Mouse (Mus musculus) megakaryocyte-erythroid progenitor cell, adult 5-6 weeks (primary cell): Measurements from ENCODE around the gene Ppil4. TPM values are rescaled to one million over a fixed set of nuclear protein-coding genes. Genes with fewer than 3 reads are reported as not detected.
A peak's percentile ranks its signal among the peaks of the same experiment; 100 is the strongest.
"Not testable (repeated sequence)": the region's sequence is repeated elsewhere in the genome, so short reads cannot be mapped to it uniquely, and the experiment has no call there.

ENCODE experiments used
- ATAC-seq: replicated peaks from 2 replicates; pipeline ENCODE4 v1.8.0; 2016; ENCODE audit warnings: mild to moderate bottlenecking, inconsistent platforms; ENCODE audit not compliant: severe bottlenecking, poor library complexity, low FRiP score, low TSS enrichment
- total RNA-seq, 2 experiments: library from RNA; stranded (forward) in 1 of 2; stranded (reverse) in 1 of 2; fragments of 200-1000, 215-1000 nt in 1 of 2; fragments of >200 nt in 1 of 2; fragmentation: Nextera tagmentation in 1 of 2; gene quantifications; 2 replicates each; pipeline ENCODE4 v1.2.3; 2014 to 2017

Ppil4 gene
- total RNA-seq (2014; fragmentation: Nextera tagmentation) (34.5 and 36.4 TPM in 2 replicates), total RNA-seq (2017) (111 and 112 TPM in 2 replicates)

- peak; percentile 94 for ATAC-seq
Measured at GRCm38 (mm10) chr10:7792751-7793385, at the start of gene Ppil4, which contains the start of gene Ginm1. TSS of gene Ppil4 (plus strand) at chr10:7792891. TSS of gene Ginm1 (minus strand) at chr10:7792824.

- ATAC-seq, result not testable (repeated sequence)
Measured at GRCm38 (mm10) chr10:7745528-7745927, 47.2 kb upstream of the Ppil4 start.

GRCm38 (mm10) chr10:7748752-7749151 is 43.9 kb upstream of the Ppil4 start:
- no peak for ATAC-seq

GRCm38 (mm10) chr10:7757544-7757943 is 35.1 kb upstream of the Ppil4 start:
- peak; percentile 77 for ATAC-seq

- no peak for ATAC-seq
Measured at GRCm38 (mm10) chr10:7772346-7772745, 20.3 kb upstream of the Ppil4 start.

GRCm38 (mm10) chr10:7772769-7773168 is 19.9 kb upstream of the Ppil4 start:
- ATAC-seq, result no peak

GRCm38 (mm10) chr10:7775421-7775820 is 17.3 kb upstream of the Ppil4 start:
- no peak for ATAC-seq

GRCm38 (mm10) chr10:7778361-7778760 is 14.3 kb upstream of the Ppil4 start:
- ATAC-seq, result no peak

GRCm38 (mm10) chr10:7779751-7780237 is 12.9 kb upstream of the Ppil4 start:
- no peak for ATAC-seq

GRCm38 (mm10) chr10:7780238-7781176 is 12.2 kb upstream of the Ppil4 start:
- ATAC-seq, result peak; percentile 88

GRCm38 (mm10) chr10:7781214-7781613 is 11.5 kb upstream of the Ppil4 start:
- peak; percentile 18 for ATAC-seq

- no peak for ATAC-seq
Measured at GRCm38 (mm10) chr10:7787319-7787718, 5.4 kb upstream of the Ppil4 start.

GRCm38 (mm10) chr10:7792254-7792750 is 389 bp upstream of the Ppil4 start:
- ATAC-seq, result peak; percentile 5; the same call in 1 of the 2 replicates

GRCm38 (mm10) chr10:7801258-7801657 is 8.6 kb downstream of the Ppil4 start:
- ATAC-seq, result no peak; the same call in 1 of the 2 replicates

GRCm38 (mm10) chr10:7802519-7803140 is 9.9 kb downstream of the Ppil4 start:
- ATAC-seq, result no peak

GRCm38 (mm10) chr10:7809937-7810336 is 17.2 kb downstream of the Ppil4 start:
- ATAC-seq, result peak; percentile 75

- no peak for ATAC-seq
Measured at GRCm38 (mm10) chr10:7816476-7816875, 23.8 kb downstream of the Ppil4 start.

GRCm38 (mm10) chr10:7818676-7819075 is 26.0 kb downstream of the Ppil4 start:
- ATAC-seq, result no peak

- ATAC-seq, result no peak
Measured at GRCm38 (mm10) chr10:7819156-7819555, 26.5 kb downstream of the Ppil4 start.

- ATAC-seq, result no peak
Measured at GRCm38 (mm10) chr10:7819603-7820002, 26.9 kb downstream of the Ppil4 start.
